Mouse (Mus musculus) right cerebral cortex, adult 2 months (tissue): ENCODE results near the gene Gosr2.

Experiments used
- DNase-seq, 2 experiments: peaks; one replicate each; pipeline ENCODE4 v3.0.0; 2021 to 2022; ENCODE audit warnings: low spot score in 2 of 2

The Gosr2 gene

DNA sequence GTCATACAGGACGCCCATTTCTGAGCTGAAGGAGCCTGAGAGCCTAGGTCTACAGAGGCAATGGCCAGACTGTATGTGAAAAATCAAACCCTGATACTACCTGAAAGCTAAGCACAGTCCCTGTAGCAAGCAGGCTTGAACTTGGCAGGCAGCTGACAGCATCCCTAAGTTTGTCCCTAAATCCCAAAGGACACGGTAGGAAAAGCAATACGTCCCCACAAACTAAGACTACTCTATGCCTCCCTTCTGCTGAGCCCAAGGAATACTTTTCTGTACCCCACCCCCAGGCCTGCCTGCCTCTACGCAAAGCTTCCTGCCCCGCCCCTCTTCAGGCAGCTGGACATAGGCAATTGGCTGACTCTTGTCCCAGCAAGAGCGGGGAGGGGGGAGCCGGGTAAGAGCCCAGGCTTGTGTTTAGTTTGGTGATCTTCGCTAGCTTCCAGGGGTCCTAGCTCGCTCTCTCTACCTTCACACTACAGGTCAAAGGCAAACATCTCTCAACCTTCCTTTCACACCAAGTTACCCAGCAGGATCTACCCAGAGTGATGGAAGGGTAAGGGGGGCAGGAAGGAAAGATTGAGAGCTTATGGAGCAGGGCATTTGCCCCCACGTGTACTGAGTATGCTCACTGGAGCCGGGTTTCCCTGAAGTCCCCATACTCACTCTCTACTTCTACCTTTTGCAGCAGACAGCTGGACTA is 49.6 kb downstream of the Gosr2 start:
- no peak for DNase-seq

DNA sequence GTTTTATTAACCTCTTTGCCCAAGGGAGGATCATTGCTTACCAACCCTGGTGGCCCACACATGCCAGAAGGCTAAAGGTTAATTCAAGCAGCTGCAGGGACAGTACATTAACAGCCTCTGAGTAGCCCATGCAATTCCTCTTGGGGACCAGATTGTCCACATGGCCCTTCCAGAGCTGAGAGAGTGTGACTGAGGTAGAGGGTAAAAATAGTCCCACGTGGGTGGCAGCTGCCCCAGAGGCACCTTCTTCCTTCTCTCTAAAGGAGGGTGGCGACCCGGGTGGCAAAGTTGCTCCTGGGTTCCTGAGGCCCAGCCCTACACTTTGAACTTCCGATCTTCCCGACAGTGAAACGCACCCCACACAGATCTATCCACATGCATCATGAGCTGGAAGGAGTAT is 51.4 kb downstream of the Gosr2 start:
- DNase-seq: no peak

- DNase-seq: no peak
Observed at GRCm38 (mm10) chr11:103645731-103646130, 52.0 kb downstream of the Gosr2 start.

- DNase-seq: no peak
Observed at GRCm38 (mm10) chr11:103643211-103643610, 54.5 kb downstream of the Gosr2 start.

- peak in 1 of 2 experiments; percentile 76 for DNase-seq
Observed at GRCm38 (mm10) chr11:103639407-103639946, 58.2 kb downstream of the Gosr2 start.

DNA sequence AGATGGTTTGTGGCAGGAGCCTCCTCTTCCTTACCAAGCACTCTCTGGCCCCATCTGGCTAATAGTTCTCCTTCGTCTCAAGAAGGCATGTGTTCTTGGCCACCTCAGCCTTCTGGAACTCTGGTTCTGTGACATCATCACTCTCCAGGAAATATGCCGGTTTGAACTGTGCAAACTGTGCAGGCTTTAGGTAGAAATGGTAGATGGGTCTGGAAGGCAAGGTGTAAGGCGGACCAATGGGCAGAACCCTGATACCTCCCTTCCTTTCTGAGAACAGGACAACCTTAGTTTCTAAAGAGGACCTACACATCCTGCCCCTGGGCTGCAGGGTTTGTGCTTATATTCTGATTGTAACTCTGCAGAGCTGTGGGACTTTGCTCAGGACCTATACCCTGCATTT is 58.9 kb downstream of the Gosr2 start, which contains the start of gene Lyzl6:
Gene Lyzl6 (minus strand): TSS at position 101 of the 400 bp plus-strand sequence.
- no peak for DNase-seq

GRCm38 (mm10) chr11:103636261-103636660 is 61.4 kb downstream of the Gosr2 start:
- DNase-seq: no peak

DNA sequence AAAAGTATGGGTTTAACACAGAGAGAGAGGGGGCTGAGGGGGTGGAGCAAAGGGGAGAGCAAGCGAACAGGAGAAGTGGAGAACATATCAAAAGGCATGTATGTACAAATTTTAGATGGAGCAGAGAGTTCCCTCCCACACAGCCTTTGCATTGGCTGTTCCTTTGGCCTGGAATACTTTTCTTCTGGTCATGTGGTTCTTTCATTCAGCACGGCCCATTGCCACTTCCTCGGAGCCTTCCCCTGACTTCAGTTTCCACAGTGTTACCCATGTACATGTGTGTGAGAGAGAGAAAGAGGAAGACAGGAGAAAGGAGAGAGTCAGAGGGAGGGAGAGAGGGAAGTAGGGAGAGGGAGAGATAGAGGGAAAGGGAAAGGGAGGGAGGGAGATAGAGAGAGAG is 62.2 kb downstream of the Gosr2 start:
- no peak for DNase-seq

DNA sequence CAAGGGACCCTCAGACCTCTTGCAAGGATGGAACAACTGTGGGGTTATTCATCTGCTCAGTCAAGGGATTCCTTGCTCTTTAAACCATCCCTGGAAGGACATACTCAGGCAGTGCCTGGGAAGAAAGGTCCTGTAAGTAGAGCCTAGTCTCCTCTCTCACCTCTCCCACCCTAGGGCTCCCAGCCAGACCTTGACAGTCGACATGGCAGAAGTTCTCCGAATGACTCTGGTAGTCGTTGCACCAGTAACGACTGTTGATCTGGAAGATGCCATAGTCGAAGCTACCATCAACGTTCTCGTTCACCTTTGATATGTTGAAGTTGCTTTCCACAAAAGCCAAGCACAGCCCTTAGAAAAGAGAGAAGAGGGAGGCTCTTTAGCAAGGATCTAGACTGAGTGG is 62.9 kb downstream of the Gosr2 start:
- no peak for DNase-seq

DNA sequence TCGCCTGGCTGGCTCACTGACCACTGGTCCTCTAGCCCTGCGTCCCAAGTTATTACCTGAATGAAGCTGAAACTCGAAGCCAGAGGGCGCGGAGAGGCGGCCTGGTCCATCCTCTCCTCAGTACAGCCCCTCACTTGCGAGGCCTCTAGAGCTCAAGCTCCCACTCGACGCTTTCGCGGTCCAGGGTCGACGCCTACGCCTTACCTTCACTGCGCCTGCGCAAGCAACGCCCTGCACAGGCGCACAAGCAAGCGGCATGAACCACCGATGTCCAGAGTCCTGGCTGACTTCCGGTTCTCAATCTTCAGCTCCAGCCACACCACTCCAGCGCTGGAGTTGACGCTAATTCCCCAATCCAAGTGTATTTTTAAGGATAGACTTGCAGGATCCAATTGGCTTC is 70.2 kb downstream of the Gosr2 start:
- DNase-seq: no peak
